Mouse (Mus musculus): ENCODE data around the gene H2al1h. TPM values are rescaled to one million over a fixed set of nuclear protein-coding genes. Genes with fewer than 3 reads are reported as not detected.

H2al1h gene
- total RNA-seq, 2 experiments from 2014 or later: not detected

Other genes starting within 250 kb of the H2al1h start
- gene H2al1a, start 22.2 kb upstream of the H2al1h start, total RNA-seq (2021): not detected
- gene H2al1b, start 19.1 kb upstream of the H2al1h start, total RNA-seq (2021): not detected
- not detected for gene H2al1c, start 15.8 kb upstream of the H2al1h start, total RNA-seq (2021)
- not detected for gene H2al1d, start 12.7 kb upstream of the H2al1h start, total RNA-seq (2021)
- not detected for gene H2al1e, start 9.6 kb upstream of the H2al1h start, total RNA-seq (2021)
- not detected for gene H2al1f, start 6.3 kb upstream of the H2al1h start, total RNA-seq (2021)
- gene H2al1g, start 3.2 kb upstream of the H2al1h start, total RNA-seq (2021): not detected
- gene H2al1i, start 3.2 kb downstream of the H2al1h start, total RNA-seq (2021): not detected
- gene H2al1j, start 6.3 kb downstream of the H2al1h start, total RNA-seq (2021): not detected

All from layer of hippocampus, postnatal 14 days (tissue).